Mouse (Mus musculus) layer of hippocampus, postnatal 14 days (tissue): ENCODE results near the gene C9. TPM values are rescaled to one million over a fixed set of nuclear protein-coding genes. Genes with fewer than 3 reads are reported as not detected.

ENCODE experiments used
- DNase-seq, 2 experiments: peaks; one replicate each; pipeline ENCODE4 v3.0.0; 2021 to 2022; ENCODE audit warnings: low spot score in 2 of 2, mixed read lengths in 1 of 2
- total RNA-seq, 2 experiments: library from RNA; stranded (reverse); gene quantifications; 2 replicates each; pipeline ENCODE4 v1.2.3; 2021

Gene C9
- total RNA-seq, 2 experiments from 2014 or later: not detected

- no peak for DNase-seq
Observed at GRCm38 (mm10) chr15:6469384-6469783, 24.3 kb downstream of the C9 start.

GRCm38 (mm10) chr15:6483561-6483960 lies 38.4 kb downstream of the C9 start:
- DNase-seq: no peak

- DNase-seq: no peak
Observed at GRCm38 (mm10) chr15:6492386-6492785, 47.3 kb downstream of the C9 start.

GRCm38 (mm10) chr15:6498396-6499070 lies 53.4 kb downstream of the C9 start:
- DNase-seq: no peak

GRCm38 (mm10) chr15:6500787-6501186 lies 55.7 kb downstream of the C9 start:
- peak in 1 of 2 experiments; percentile 12 for DNase-seq

GRCm38 (mm10) chr15:6517525-6517924 lies 72.4 kb downstream of the C9 start:
- no peak for DNase-seq

- no peak for DNase-seq
Observed at GRCm38 (mm10) chr15:6519417-6520255, 74.5 kb downstream of the C9 start.

GRCm38 (mm10) chr15:6520505-6521155 lies 75.5 kb downstream of the C9 start:
- no peak for DNase-seq

GRCm38 (mm10) chr15:6522653-6523167 lies 77.6 kb downstream of the C9 start, which contains the start of gene Fyb:
Gene Fyb (plus strand): TSS chr15:6522853.
- DNase-seq: no peak

- no peak for DNase-seq
Observed at GRCm38 (mm10) chr15:6524801-6525200, 79.7 kb downstream of the C9 start.

GRCm38 (mm10) chr15:6525386-6525785 lies 80.3 kb downstream of the C9 start:
- DNase-seq: no peak

GRCm38 (mm10) chr15:6533858-6534343 lies 88.8 kb downstream of the C9 start:
- no peak for DNase-seq

GRCm38 (mm10) chr15:6534592-6534991 lies 89.5 kb downstream of the C9 start:
- no peak for DNase-seq

GRCm38 (mm10) chr15:6539639-6540338 lies 94.7 kb downstream of the C9 start:
- no peak for DNase-seq

Other genes with a start within 250 kb of the C9 start
- 10 to 100 TPM; 16.1 to 21.7 TPM for gene Dab2, start 145.5 kb upstream of the C9 start, total RNA-seq
- gene Fyb, start 77.5 kb downstream of the C9 start, total RNA-seq: 10 to 100 TPM in 1 of 2 experiments, 1 to 10 TPM in 1; 9.3 to 13.6 TPM